Mouse (Mus musculus): Measurements from ENCODE around the gene Ikzf1. TPM values are rescaled to one million over a fixed set of nuclear protein-coding genes. Genes with fewer than 3 reads are reported as not detected.

Gene Ikzf1
- total RNA-seq, 1 experiment from 2014 or later, result 6.3 TPM

- DNase-seq, result no peak
These were observed 5.4 kb downstream of the Ikzf1 start for GRCm38 (mm10) chr11:11690059-11690844.

DNA sequence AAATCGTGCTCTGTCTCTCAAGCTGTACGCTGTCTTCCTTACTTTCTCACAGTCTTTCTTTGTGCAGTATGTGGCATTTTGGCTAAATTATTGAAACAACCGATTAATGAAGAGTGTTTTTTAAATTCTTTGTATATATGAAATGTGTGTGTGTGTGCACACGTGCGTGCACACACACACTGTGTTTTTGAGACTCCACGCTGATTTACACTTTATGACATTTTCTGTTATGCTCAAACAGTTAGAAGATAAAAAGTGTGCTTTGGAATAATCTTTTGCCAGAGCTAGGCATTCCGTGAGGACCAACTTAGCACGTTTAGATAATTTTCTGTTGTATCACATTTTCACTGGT, 6.0 kb downstream of the Ikzf1 start:
- DNase-seq, result no peak

GRCm38 (mm10) chr11:11691324-11692058, 6.7 kb downstream of the Ikzf1 start:
- DNase-seq, result no peak

GRCm38 (mm10) chr11:11692558-11693166, 7.9 kb downstream of the Ikzf1 start:
- DNase-seq, result no peak

DNA sequence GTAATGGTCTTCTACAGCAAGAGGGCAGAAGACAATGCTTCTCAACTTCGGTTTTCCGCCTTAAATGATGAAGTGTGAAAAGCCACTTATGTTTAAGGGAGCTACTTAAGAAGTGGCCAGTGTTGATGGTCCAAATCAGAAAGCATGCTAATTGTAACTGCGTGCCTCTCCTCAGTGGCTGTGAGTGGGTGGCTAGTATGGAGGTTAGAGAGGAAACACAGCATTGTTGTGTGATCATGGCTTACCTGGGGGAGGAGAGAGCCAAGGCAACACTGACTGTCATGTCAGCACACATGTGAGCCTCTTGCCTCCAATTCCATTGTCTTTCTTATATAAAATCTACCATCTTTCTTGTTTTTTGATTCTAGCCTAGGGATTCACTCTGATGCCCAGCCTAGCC, 8.6 kb downstream of the Ikzf1 start:
- DNase-seq, result no peak

DNA sequence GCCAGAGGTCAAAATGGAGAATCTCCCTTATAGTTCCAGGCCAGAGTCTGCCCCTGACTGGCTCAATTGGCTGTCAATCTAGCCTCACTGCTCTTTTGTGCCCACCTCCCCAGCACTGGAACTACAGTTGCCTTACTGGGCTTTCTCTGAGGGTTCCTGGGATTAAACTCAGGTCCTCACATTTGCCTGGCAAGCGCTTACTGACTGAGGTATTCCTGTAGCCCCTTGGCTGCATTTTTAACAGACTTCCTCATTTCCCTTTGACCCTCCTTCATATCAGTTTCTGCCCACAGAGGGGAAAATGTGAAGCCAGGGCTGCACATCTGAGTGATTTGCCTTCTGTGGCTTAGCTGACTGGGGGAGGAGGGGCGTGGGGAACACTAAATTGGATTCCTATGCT, 9.3 kb downstream of the Ikzf1 start:
- DNase-seq, result no peak

- DNase-seq, result no peak
These were observed 9.8 kb downstream of the Ikzf1 start for GRCm38 (mm10) chr11:11694472-11695177.

DNA sequence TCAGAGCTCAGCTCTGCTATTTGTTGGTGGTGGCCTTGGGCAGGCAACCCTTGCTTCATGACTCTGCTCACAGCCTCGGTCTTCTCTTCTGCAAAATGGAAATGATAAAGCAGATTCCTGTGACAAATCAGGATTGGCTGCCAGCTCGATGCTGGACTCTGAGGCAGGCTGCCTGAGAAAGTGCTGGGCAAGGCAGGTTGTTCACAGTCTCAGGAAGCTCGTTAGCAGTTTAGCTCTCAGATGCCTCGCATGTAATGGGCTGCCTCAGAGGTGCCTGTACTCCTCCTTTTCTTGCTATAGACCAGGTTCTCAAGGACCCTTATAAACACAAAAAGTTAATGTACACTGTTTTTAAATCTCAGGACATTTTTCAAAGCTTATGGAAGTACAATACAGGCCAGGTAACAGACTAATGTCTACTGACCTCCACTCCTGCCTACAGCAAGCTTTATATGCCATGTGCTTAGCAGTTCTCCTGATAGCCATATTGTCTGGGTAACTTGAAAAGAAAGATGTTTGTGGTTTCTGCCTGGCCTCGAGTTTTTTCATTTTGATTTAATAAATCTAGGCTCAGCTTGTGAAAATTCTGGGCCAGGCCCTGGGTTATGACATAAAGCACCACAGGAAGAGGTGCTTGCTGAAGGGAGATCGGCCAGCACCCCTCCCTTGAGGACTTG, 10.5 kb downstream of the Ikzf1 start:
- no peak for DNase-seq

DNA sequence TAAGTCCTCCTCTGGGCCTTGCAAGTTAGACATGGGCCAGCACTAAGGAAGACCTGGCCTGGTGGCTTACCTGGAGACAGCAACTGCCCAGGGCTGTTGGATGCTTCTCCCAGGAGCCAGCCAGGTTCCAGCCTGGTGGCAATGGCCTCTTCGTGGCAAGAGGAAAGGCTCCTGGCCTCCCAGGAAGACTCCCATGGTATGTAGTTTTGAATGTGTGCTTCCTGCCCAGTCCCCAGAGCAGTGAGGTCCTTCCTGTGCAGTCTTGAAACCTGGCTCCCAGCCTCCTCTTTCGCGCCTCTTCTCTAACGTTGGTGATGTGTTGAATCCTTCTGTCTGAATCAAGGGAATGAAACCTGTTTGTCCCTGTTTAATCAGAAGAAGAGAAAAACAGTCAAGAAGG, 11.1 kb downstream of the Ikzf1 start:
- DNase-seq, result no peak

DNA sequence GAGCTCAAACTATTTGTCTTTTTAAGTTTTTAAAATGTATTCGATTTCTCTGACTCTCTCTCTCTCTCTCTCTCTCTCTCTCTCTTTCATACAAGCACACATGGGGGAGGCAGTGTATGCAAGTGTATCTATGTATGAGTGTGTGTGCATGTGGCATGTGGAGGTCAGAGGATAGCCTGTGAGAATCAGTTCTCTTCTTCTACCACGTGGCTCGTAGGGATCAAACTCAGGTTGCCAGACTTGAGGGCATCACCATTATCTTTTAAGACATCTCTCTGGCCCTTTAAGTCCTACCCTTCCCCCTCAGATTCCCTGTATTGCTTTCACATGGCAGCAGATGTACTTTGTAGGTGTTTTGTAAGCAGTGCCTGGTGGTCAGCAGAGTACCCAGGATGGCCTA, 12.0 kb downstream of the Ikzf1 start:
- no peak for DNase-seq

DNA sequence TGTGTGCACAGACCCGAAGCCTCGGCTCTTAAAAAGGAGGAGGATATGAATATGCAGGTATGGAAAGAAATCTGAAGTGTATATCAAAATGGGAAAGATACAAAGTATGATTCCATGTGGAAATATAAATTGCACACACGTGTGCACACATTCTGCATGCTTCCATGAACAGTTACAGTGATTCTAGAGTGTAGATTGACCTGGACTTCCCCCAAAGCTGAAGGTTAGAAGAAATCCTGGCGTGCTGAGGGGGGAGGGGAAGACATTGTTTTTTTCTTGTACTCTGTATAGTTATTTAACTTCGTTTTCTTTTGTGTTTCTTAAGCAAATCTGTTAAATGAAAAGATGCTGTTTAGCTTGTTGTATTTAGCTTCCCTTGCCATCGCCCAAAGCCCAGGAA, 16.6 kb downstream of the Ikzf1 start:
- no peak for DNase-seq

GRCm38 (mm10) chr11:11703776-11704175, 19.0 kb downstream of the Ikzf1 start:
- DNase-seq, result no peak

GRCm38 (mm10) chr11:11708154-11708719, 23.4 kb downstream of the Ikzf1 start:
- DNase-seq, result no peak

DNA sequence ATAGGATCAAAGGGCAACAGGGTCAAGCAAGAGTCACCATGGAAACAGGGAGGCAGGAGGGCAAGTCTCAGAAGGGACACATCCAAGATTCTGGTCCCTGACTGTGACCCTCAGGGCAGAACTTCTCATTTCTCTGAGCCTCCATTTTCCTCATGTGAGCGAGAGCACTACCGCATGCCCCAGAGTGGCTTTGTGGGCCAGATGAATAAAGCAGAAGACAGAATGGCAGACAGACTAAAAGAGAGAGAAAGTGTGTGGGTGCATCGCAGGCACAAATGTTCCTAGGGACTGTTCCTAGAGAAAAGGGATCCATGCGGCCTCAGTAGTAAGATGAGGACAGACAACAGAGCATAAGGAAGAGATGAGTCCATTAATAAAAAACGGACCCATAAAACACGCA, 24.5 kb downstream of the Ikzf1 start:
- DNase-seq, result no peak

- no peak for DNase-seq
These were observed 25.9 kb downstream of the Ikzf1 start for GRCm38 (mm10) chr11:11710718-11711117.

DNA sequence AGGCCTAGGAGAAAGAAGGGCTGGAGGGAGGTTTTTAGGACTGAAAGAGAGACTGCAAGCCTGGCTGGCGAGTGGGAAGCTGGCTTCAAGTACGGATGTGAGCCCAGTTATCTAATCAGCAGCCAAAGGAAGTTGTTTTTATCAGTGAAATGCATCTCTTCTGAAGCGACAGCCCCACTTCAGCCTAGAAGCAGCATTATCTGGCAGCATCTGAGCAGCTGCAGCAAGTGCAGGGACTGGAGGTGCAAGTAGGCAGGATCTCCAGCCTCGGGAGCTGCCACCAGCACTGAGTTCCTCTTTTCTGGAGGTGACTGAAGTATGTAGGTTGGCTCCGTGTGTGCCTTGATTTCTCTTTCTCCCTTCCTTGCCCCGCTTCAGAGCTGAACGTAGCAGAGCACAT, 26.9 kb downstream of the Ikzf1 start:
- no peak for DNase-seq

GRCm38 (mm10) chr11:11714676-11715075, 29.9 kb downstream of the Ikzf1 start:
- DNase-seq, result no peak

- DNase-seq, result no peak
These were observed 31.3 kb downstream of the Ikzf1 start for GRCm38 (mm10) chr11:11715963-11716691.

- DNase-seq, result no peak
These were observed 31.9 kb downstream of the Ikzf1 start for GRCm38 (mm10) chr11:11716692-11717037.

- DNase-seq, result no peak
These were observed 32.9 kb downstream of the Ikzf1 start for GRCm38 (mm10) chr11:11717606-11718167.

GRCm38 (mm10) chr11:11719748-11720147, 34.9 kb downstream of the Ikzf1 start:
- DNase-seq, result no peak

All from adrenal gland, postnatal 14 days (tissue).